Mouse (Mus musculus): ENCODE data around the gene Myef2. TPM values are rescaled to one million over a fixed set of nuclear protein-coding genes. Genes with fewer than 3 reads are reported as not detected.

Myef2 gene
- polyA plus RNA-seq, 1 experiment = 31.8 TPM

DNA sequence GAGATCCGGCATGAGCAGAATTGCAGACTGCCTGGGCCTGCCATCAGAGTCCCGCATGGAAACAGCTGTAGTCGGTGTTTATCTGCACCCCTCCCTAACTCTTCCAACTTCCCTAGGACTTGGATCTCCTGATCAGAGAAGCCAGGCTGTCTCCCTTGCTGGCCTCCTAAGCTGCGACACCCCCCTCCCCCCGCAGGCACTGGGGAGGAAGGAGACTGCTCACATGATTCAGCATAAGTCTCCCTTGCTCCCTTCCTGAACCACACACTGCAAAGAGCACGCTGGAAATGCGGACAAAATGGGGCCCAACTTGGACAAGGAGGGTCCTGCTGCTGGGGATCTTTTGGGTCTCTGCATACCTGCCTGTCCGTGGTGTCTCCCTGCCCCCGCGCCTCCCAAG lies 55.6 kb downstream of the Myef2 start, which contains the start of gene Slc24a5:
Gene Slc24a5 (plus strand): TSS at position 231 of the 400 bp plus-strand sequence.
- H3K4me3 ChIP-seq (ENCODE audit: control insufficient read depth, low read depth, low read length) = peak within 1 kb of the TSS; percentile 3; the same call in 1 of the 2 replicates

DNA sequence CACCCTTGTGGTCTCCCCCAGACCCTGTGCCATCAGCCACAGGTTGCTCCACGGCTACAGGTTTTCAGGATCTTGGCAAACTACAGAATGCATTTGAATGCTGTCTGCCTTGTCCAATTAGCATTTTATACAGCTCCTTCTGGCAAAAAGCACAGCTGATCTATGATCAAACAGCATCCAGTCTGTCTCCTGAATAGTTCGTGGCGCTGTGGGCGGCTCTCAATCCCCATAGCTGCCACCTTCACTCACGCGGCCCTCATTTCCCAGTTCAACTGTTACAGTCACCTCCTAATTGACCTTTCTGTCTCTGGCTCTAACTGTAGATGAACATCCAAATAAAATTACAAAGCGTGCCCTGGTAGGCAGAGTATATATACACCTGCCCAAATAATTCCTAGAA lies 56.1 kb downstream of the Myef2 start:
- Histone ChIP-seq H3K27me3 (ENCODE audit: control insufficient read depth, insufficient read depth, low read length) (no peaks in the 10 kb centered on the region), H3K36me3 (ENCODE audit: control insufficient read depth, insufficient read depth, low read length) (no peaks in the 10 kb centered on the region), H3K4me3 (ENCODE audit: control insufficient read depth, low read depth, low read length) (no peak overlapping the region), H3K27ac (ENCODE audit: control insufficient read depth, insufficient read depth, low read depth, low read length) (no peak overlapping the region), H3K4me1 (ENCODE audit: control insufficient read depth, insufficient read depth, low read length) (peaks cover 12% of the 10 kb centered on the region)
- TF ChIP-seq CTCF (IDR thresholded peaks at IDR 0.05; ENCODE audit: control insufficient read depth, insufficient read depth, insufficient replicate concordance, low read depth, low read length) (no peak), POLR2A (IDR thresholded peaks at IDR 0.05; ENCODE audit: control insufficient read depth, low read depth, low read length) (no peak)

More for the DNA sequence above, 55.6 kb downstream of the Myef2 start, which contains the start of gene Slc24a5:
- no peaks in the 10 kb centered on the region for H3K27me3 ChIP-seq (ENCODE audit: control insufficient read depth, insufficient read depth, low read length)
- peaks cover 12% of the 10 kb centered on the region for H3K4me1 ChIP-seq (ENCODE audit: control insufficient read depth, insufficient read depth, low read length)
- no peaks in the 10 kb centered on the region for H3K36me3 ChIP-seq (ENCODE audit: control insufficient read depth, insufficient read depth, low read length)
- TF ChIP-seq POLR2A (IDR thresholded peaks at IDR 0.05; ENCODE audit: control insufficient read depth, low read depth, low read length) = no peak
- H3K27ac ChIP-seq (ENCODE audit: control insufficient read depth, insufficient read depth, low read depth, low read length) = no peak within 1 kb of the TSS

DNA sequence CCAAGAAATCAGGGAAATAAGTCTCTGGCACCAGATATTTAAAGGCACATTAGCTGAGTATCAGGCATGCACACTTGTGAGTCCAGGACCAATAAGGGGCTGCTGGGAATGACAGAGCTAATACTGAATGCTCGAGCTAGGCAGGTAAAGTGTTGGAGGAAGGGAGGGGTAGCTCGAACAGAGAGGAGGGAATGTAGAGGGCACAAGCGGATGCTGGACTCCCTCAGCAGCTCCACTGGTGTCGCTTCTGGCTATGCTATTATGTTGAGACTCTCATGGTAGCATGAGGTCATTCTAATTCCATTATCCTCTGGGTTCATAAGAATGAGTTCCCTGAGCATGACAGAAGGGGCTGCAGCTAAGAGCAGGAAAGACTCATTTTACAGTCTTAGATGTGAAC lies 60.5 kb downstream of the Myef2 start:
- Histone ChIP-seq H3K4me3 (ENCODE audit: control insufficient read depth, low read depth, low read length) (no peak overlapping the region), H3K4me1 (ENCODE audit: control insufficient read depth, insufficient read depth, low read length) (peaks cover 6% of the 10 kb centered on the region), H3K36me3 (ENCODE audit: control insufficient read depth, insufficient read depth, low read length) (no peaks in the 10 kb centered on the region), H3K27me3 (ENCODE audit: control insufficient read depth, insufficient read depth, low read length) (no peaks in the 10 kb centered on the region), H3K27ac (ENCODE audit: control insufficient read depth, insufficient read depth, low read depth, low read length) (no peak overlapping the region; the same call in 1 of the 2 replicates)
- TF ChIP-seq CTCF (IDR thresholded peaks at IDR 0.05; ENCODE audit: control insufficient read depth, insufficient read depth, insufficient replicate concordance, low read depth, low read length) = no peak
- no peak for TF ChIP-seq POLR2A (IDR thresholded peaks at IDR 0.05; ENCODE audit: control insufficient read depth, low read depth, low read length)

DNA sequence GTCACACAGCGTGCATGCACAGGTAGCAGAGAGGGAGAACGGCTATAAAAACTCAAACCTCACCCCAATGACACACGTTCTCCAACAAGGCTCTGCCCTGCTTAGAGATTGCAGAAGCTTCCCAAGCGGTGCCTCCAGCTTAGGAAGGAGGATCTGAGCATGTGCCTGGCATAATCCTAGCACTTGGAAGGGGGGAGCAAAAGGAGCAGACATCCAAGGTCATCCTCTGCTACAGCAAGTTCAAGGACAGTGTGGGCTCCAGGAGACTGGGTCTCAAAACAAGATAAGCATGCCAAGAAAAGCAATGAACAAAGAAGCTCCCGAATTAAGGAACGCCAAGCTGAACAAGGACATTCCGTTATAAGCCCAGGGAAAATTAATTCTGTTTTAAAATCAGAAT lies 62.0 kb downstream of the Myef2 start:
- Histone ChIP-seq H3K27ac (ENCODE audit: control insufficient read depth, insufficient read depth, low read depth, low read length) (peak overlapping the region; percentile 37; the same call in 1 of the 2 replicates), H3K4me3 (ENCODE audit: control insufficient read depth, low read depth, low read length) (no peak overlapping the region), H3K27me3 (ENCODE audit: control insufficient read depth, insufficient read depth, low read length) (no peaks in the 10 kb centered on the region), H3K36me3 (ENCODE audit: control insufficient read depth, insufficient read depth, low read length) (no peaks in the 10 kb centered on the region), H3K4me1 (ENCODE audit: control insufficient read depth, insufficient read depth, low read length) (no peaks in the 10 kb centered on the region)
- no peak for TF ChIP-seq POLR2A (IDR thresholded peaks at IDR 0.05; ENCODE audit: control insufficient read depth, low read depth, low read length)

- Histone ChIP-seq H3K4me1 (ENCODE audit: control insufficient read depth, insufficient read depth, low read length) (no peaks in the 10 kb centered on the region), H3K36me3 (ENCODE audit: control insufficient read depth, insufficient read depth, low read length) (no peaks in the 10 kb centered on the region), H3K27me3 (ENCODE audit: control insufficient read depth, insufficient read depth, low read length) (no peaks in the 10 kb centered on the region), H3K4me3 (ENCODE audit: control insufficient read depth, low read depth, low read length) (no peak overlapping the region), H3K27ac (ENCODE audit: control insufficient read depth, insufficient read depth, low read depth, low read length) (no peak overlapping the region)
- TF ChIP-seq CTCF (IDR thresholded peaks at IDR 0.05; ENCODE audit: control insufficient read depth, insufficient read depth, insufficient replicate concordance, low read depth, low read length) (peak; percentile 48; the same call in 1 of the 2 replicates), POLR2A (IDR thresholded peaks at IDR 0.05; ENCODE audit: control insufficient read depth, low read depth, low read length) (no peak)
Observed at GRCm38 (mm10) chr2:125057250-125057815, 66.1 kb downstream of the Myef2 start.

GRCm38 (mm10) chr2:125055316-125055903 lies 68.1 kb downstream of the Myef2 start:
- H3K4me1 ChIP-seq (ENCODE audit: control insufficient read depth, insufficient read depth, low read length) = no peaks in the 10 kb centered on the region
- H3K4me3 ChIP-seq (ENCODE audit: control insufficient read depth, low read depth, low read length) = no peak overlapping the region
- no peaks in the 10 kb centered on the region for H3K36me3 ChIP-seq (ENCODE audit: control insufficient read depth, insufficient read depth, low read length)
- H3K27ac ChIP-seq (ENCODE audit: control insufficient read depth, insufficient read depth, low read depth, low read length) = peak overlapping the region; percentile 67
- H3K27me3 ChIP-seq (ENCODE audit: control insufficient read depth, insufficient read depth, low read length) = no peaks in the 10 kb centered on the region
- TF ChIP-seq POLR2A (IDR thresholded peaks at IDR 0.05; ENCODE audit: control insufficient read depth, low read depth, low read length) (no peak), CTCF (IDR thresholded peaks at IDR 0.05; ENCODE audit: control insufficient read depth, insufficient read depth, insufficient replicate concordance, low read depth, low read length) (no peak)

Other genes with a start within 250 kb of the Myef2 start
- 0.18 and 0.19 TPM in 2 replicates for gene Slc24a5, start 55.5 kb downstream of the Myef2 start, polyA plus RNA-seq (2012; rRNA removed)
- 0.43 and 0.80 TPM in 2 replicates for gene Ctxn2, start 13.0 kb upstream of the Myef2 start, polyA plus RNA-seq (2012; rRNA removed)
- 0.14 and 0.22 TPM in 2 replicates for gene Slc12a1, start 28.8 kb upstream of the Myef2 start, polyA plus RNA-seq (2012; rRNA removed)
- gene Dut, start 123.5 kb upstream of the Myef2 start, polyA plus RNA-seq (2012; rRNA removed) = 21.8 and 31.2 TPM in 2 replicates

Measured in testis, adult 2 months (tissue).